Comparison of ENCODE assay signal across 23 mouse cellular contexts in genomic region chr5:93117648-93118047, GRCm38 (mm10). TPM values are rescaled to one million over a fixed set of nuclear protein-coding genes. Genes with fewer than 3 reads are reported as not detected.
DNase-seq lines count a peak whose midpoint lies in the region; ATAC-seq and TF ChIP-seq lines count a peak whose summit lies in the region.
"Had no signal": no experiment of that assay in that cellular context is flagged by ENCODE, and none has a peak within 500 bp of the region (broad histone marks: within the 10 kb centered on the region; RNA-seq: fewer than 3 reads in every experiment).

No protein-coding gene starts in this region.

- no peak for TF ChIP-seq EP300 in MEL (IDR thresholded peaks at IDR 0.05; ENCODE audit: low read depth in 1 of 2, low read length in 2 of 2)

- no peak overlapping the region for H3K4me3 ChIP-seq in kidney, embryonic 16.5 days (ENCODE audit: low read length)
- no peak overlapping the region for H3K4me3 ChIP-seq in MEL (ENCODE audit: control insufficient read depth in 1 of 2, insufficient read depth in 1 of 2, low read depth in 2 of 2, low read length in 2 of 2)
- no peak overlapping the region for H3K4me3 ChIP-seq in intestine, postnatal 0 days (ENCODE audit: low read depth, low read length)
- H3K4me3 ChIP-seq: embryonic facial prominence, embryonic 15.5 days; heart, embryonic 13.5 days; hindbrain, embryonic 13.5 days; limb, embryonic 12.5 days; liver, embryonic 12.5 days had no signal

- no peak overlapping the region for H3K4me2 ChIP-seq in kidney, embryonic 16.5 days (replicated peaks; ENCODE audit: low read depth, low read length)
- H3K4me2 ChIP-seq in intestine, postnatal 0 days (replicated peaks; ENCODE audit: low read depth): no peak overlapping the region
- H3K4me2 ChIP-seq: embryonic facial prominence, embryonic 15.5 days; heart, embryonic 13.5 days; hindbrain, embryonic 13.5 days; limb, embryonic 12.5 days; liver, embryonic 12.5 days had no signal

- ATAC-seq in kidney, embryonic 16.5 days (ENCODE audit: low FRiP score, low TSS enrichment): peak; percentile 53; the same call in 1 of the 2 replicates
- ATAC-seq in neutrophil, adult 5-6 weeks (ENCODE audit: extremely low read depth, insufficient number of reproducible peaks, low FRiP score, poor library complexity, severe bottlenecking): peak; percentile 85
- no peak for ATAC-seq in intestine, postnatal 0 days
- ATAC-seq: liver, embryonic 12.5 days had no signal

- 43% methylated on average over 8 of the region's 8 CpGs for WGBS in kidney, embryonic 16.5 days
- WGBS in intestine, postnatal 0 days: 87% methylated on average over 8 of the region's 8 CpGs

- H3K9me3 ChIP-seq in kidney, embryonic 16.5 days (ENCODE audit: low read length): no peaks in the 10 kb centered on the region
- no peaks in the 10 kb centered on the region for H3K9me3 ChIP-seq in MEL (replicated peaks; ENCODE audit: insufficient read depth, low read length)
- H3K9me3 ChIP-seq in intestine, postnatal 0 days (ENCODE audit: control insufficient read depth): no peaks in the 10 kb centered on the region
- H3K9me3 ChIP-seq: embryonic facial prominence, embryonic 15.5 days; heart, embryonic 13.5 days; hindbrain, embryonic 13.5 days; limb, embryonic 12.5 days; liver, embryonic 12.5 days had no signal

- H3K4me1 ChIP-seq in kidney, embryonic 16.5 days (ENCODE audit: insufficient read depth, low read length): peaks cover 84% of the 10 kb centered on the region
- no peaks in the 10 kb centered on the region for H3K4me1 ChIP-seq in MEL (ENCODE audit: control insufficient read depth in 1 of 2, insufficient read depth in 2 of 2, low read length in 2 of 2)
- H3K4me1 ChIP-seq in intestine, postnatal 0 days (replicated peaks; ENCODE audit: control insufficient read depth, insufficient read depth, low read length): no peaks in the 10 kb centered on the region

- TF ChIP-seq CTCF in MEL (IDR thresholded peaks at IDR 0.05 in 2 of 3, conservative IDR thresholded peaks at IDR 0.05 in 1 of 3; ENCODE audit: control insufficient read depth in 1 of 3, insufficient read depth in 1 of 3, low read depth in 2 of 3, low read length in 3 of 3, poor library complexity in 1 of 3, severe bottlenecking in 1 of 3): no peak
- TF ChIP-seq CTCF in intestine, postnatal 0 days (IDR thresholded peaks at IDR 0.05; ENCODE audit: low read depth): no peak

- H3K36me3 ChIP-seq in kidney, embryonic 16.5 days (ENCODE audit: insufficient read depth, low read length): 0 out of 2 replicates have a peak, but pooled peaks cover 4% of the 10 kb centered on the region
- H3K36me3 ChIP-seq in MEL (ENCODE audit: control insufficient read depth in 1 of 2, insufficient read depth in 2 of 2, low read length in 2 of 2): peaks cover 0 to 4% of the 10 kb centered on the region in 2 experiments; a peak in 3 of 4 replicates
- 0 out of 2 replicates have a peak, but pooled peaks cover under 1% of the 10 kb centered on the region for H3K36me3 ChIP-seq in intestine, postnatal 0 days (ENCODE audit: control insufficient read depth, insufficient read depth)
- H3K36me3 ChIP-seq: embryonic facial prominence, embryonic 15.5 days; hindbrain, embryonic 13.5 days had no signal

- peaks cover 36% of the 10 kb centered on the region for H3K79me2 ChIP-seq in MEL (ENCODE audit: control insufficient read depth, insufficient read depth, low read length, poor library complexity)

- no peak for DNase-seq in kidney, adult 18-20 months
- DNase-seq in B cell, adult 2 months: peak; percentile 56 to 59
- DNase-seq in MEL (ENCODE audit: low read depth, low spot score): peak; percentile 41
- DNase-seq in adrenal gland, postnatal 10 days: no peak
- DNase-seq: adrenal gland, postnatal 36 days; cerebellum, adult 11-12 months; cerebellum, postnatal 25 days; heart, adult 11 months; kidney, postnatal 25 days; layer of hippocampus, adult 9-11 months; lung, adult 2 months; lung, postnatal 4 days; midbrain, embryonic 14.5 days; retina, postnatal 1 day; thymus, adult 18-20 months had no signal

- TF ChIP-seq POLR2A in MEL (IDR thresholded peaks at IDR 0.05; ENCODE audit: control insufficient read depth in 1 of 2, insufficient read depth in 1 of 2, low read depth in 1 of 2, low read length in 2 of 2, poor library complexity in 1 of 2): no peak

- TF ChIP-seq RAD21 in MEL (IDR thresholded peaks at IDR 0.05; ENCODE audit: low read depth, low read length): no peak

- no peak overlapping the region for H3K27ac ChIP-seq in kidney, embryonic 16.5 days (ENCODE audit: low read length)
- no peak overlapping the region for H3K27ac ChIP-seq in MEL (ENCODE audit: control insufficient read depth, low read depth, low read length)
- no peak overlapping the region for H3K27ac ChIP-seq in intestine, postnatal 0 days (ENCODE audit: low read depth, low read length)
- H3K27ac ChIP-seq: embryonic facial prominence, embryonic 15.5 days; heart, embryonic 13.5 days; hindbrain, embryonic 13.5 days; limb, embryonic 12.5 days; liver, embryonic 12.5 days had no signal

- no peaks in the 10 kb centered on the region for H3K27me3 ChIP-seq in kidney, embryonic 16.5 days (ENCODE audit: insufficient read depth, low read length)
- no peaks in the 10 kb centered on the region for H3K27me3 ChIP-seq in MEL (ENCODE audit: control insufficient read depth in 1 of 2, insufficient read depth in 2 of 2, low read length in 2 of 2)
- no peaks in the 10 kb centered on the region for H3K27me3 ChIP-seq in intestine, postnatal 0 days (replicated peaks; ENCODE audit: control insufficient read depth, insufficient read depth, low read length)
- H3K27me3 ChIP-seq: embryonic facial prominence, embryonic 15.5 days; heart, embryonic 13.5 days; hindbrain, embryonic 13.5 days; limb, embryonic 12.5 days; liver, embryonic 12.5 days had no signal

- no peak overlapping the region for H3K9ac ChIP-seq in kidney, embryonic 16.5 days (replicated peaks; ENCODE audit: low read length)
- H3K9ac ChIP-seq in MEL (ENCODE audit: control insufficient read depth, low read depth, low read length, poor library complexity, severe bottlenecking): no peak overlapping the region
- no peak overlapping the region for H3K9ac ChIP-seq in intestine, postnatal 0 days (ENCODE audit: low read depth, low read length)
- H3K9ac ChIP-seq: embryonic facial prominence, embryonic 15.5 days; heart, embryonic 13.5 days; hindbrain, embryonic 13.5 days; limb, embryonic 12.5 days; liver, embryonic 12.5 days had no signal

TF ChIP-seq in MEL, 35 proteins besides CTCF, POLR2A, EP300 and RAD21:
- TF ChIP-seq MAFK (IDR thresholded peaks at IDR 0.05; ENCODE audit: borderline replicate concordance, low read depth, low read length) (no peak), POLR2AphosphoS2 (IDR thresholded peaks at IDR 0.05; ENCODE audit: low read length) (no peak), GATA1 (IDR thresholded peaks at IDR 0.05; ENCODE audit: low read depth, low read length) (no peak), CHD2 (IDR thresholded peaks at IDR 0.05; ENCODE audit: low read length) (no peak), BHLHE40 (IDR thresholded peaks at IDR 0.05; ENCODE audit: borderline replicate concordance, low read depth, low read length) (no peak)

RNA-seq across cellular contexts. Expression of gene Sept11, which starts 24.4 kb away (rescaled TPM):
- 216 and 232 TPM in 2 replicates for polyA plus RNA-seq in kidney, embryonic 16.5 days (2015; fragmentation: Nextera tagmentation; extraction: Ambion mirVana)
- 34.9 and 46.7 TPM in 2 replicates for total RNA-seq in MEL (2012; rRNA removed)
- 100 to 1,000 TPM in 1 of 2 experiments, 10 to 100 TPM in 1; 87.2 to 245 TPM for polyA plus RNA-seq in MEL (2012; ENCODE audit: insufficient read depth in 1 of 2, insufficient read length in 2 of 2, low read depth in 1 of 2, low replicate concordance in 2 of 2, missing spikeins in 1 of 2)
- total RNA-seq in neutrophil, adult 5-6 weeks (2017): 42.7 and 45.7 TPM in 2 replicates
- total RNA-seq in adrenal gland, postnatal 10 days (2021): 10 to 100 TPM; 67.7 to 77.8 TPM
- 39.2 and 40.9 TPM in 2 replicates for polyA plus RNA-seq in intestine, postnatal 0 days (2015; fragmentation: Nextera tagmentation; extraction: Ambion mirVana)

Comparison
In these comparisons a context has a peak if more than half of its experiments do, and no peak if none do; other contexts are left out.
1. DNase-seq: peak in B cell, adult 2 months (2 of 2) and MEL (single experiment); none in kidney, adult 18-20 months (single experiment) and adrenal gland, postnatal 10 days (single experiment).